8 mouse cellular contexts compared by ENCODE assay signal in the genomic region with DNA sequence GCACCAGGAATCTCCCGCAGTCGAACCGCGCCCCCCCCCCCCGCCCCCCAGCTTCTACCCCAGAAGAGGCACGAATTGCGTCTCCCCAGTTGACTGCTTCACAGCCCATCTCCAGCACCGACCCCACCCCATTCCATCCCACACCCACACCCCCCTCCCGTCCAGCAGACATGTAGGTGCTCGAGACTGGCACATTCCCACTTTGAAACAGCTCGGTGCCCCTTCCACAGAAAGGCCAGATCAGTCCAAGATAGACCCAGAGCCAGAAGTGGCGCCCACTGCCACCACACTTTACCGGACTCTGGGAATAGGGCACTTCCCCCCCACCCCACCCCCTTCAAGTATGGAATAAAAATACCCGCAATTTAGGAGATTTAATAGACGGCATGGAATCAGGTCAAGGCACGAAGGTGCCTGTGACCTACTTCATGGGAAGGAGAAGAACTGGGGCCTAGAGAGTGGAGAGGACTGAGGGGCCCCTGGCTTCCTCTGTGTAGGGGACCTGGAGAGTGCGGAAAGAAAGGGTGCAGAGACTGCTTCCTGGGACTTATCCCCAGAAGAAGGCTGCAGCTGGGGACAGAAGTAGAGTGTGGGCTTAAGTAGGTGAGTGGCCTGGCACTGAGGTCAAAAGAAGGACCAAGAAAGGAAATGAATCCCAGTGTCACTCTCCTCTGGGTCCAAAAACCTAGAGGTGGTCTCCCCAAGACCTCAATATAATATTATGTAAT. TPM values are rescaled to one million over a fixed set of nuclear protein-coding genes. Genes with fewer than 3 reads are reported as not detected.
DNase-seq lines count a peak whose midpoint lies in the region; ATAC-seq and TF ChIP-seq lines count a peak whose summit lies in the region.

No protein-coding gene starts in this region.

- WGBS in heart, embryonic 12.5 days: 20% methylated on average over 17 of the region's 17 CpGs
- WGBS in forebrain, postnatal 0 days: 23% methylated on average over 16 of the region's 17 CpGs
- 30% methylated on average over 16 of the region's 17 CpGs for WGBS in liver, embryonic 16.5 days (ENCODE audit: insufficient replicate concordance)

- no peaks in the 10 kb centered on the region for H3K9me3 ChIP-seq in heart, embryonic 12.5 days (replicated peaks)
- no peaks in the 10 kb centered on the region for H3K9me3 ChIP-seq in ES-E14 (ENCODE audit: control insufficient read depth, insufficient read depth, low read depth, low read length)
- no peaks in the 10 kb centered on the region for H3K9me3 ChIP-seq in forebrain, postnatal 0 days (ENCODE audit: low read length)
- H3K9me3 ChIP-seq in liver, embryonic 16.5 days (replicated peaks; ENCODE audit: control insufficient read depth, low read length): no peaks in the 10 kb centered on the region

- in situ Hi-C loops in ES-E14 (cut with MboI; ENCODE audit: low sequenced_read_pairs in 2 of 2, unreplicated experiment in 2 of 2): loop anchor here in 1 of 2 experiments (5.0 kb wide), 1 partner anchor 85 kb away; no protein-coding TSS in a partner anchor

- H3K4me2 ChIP-seq in heart, embryonic 12.5 days: peak overlapping the region; percentile 95
- H3K4me2 ChIP-seq in forebrain, postnatal 0 days (ENCODE audit: low read depth): peak overlapping the region; percentile 77
- peak overlapping the region; percentile 92 for H3K4me2 ChIP-seq in liver, embryonic 16.5 days (ENCODE audit: low read depth, low read length)

- no peak for ATAC-seq in heart, embryonic 12.5 days (ENCODE audit: insufficient number of reproducible peaks, low FRiP score)
- ATAC-seq in forebrain, postnatal 0 days: no peak
- no peak for ATAC-seq in liver, embryonic 16.5 days (ENCODE audit: low read depth)

- peaks cover 30% of the 10 kb centered on the region for H3K4me1 ChIP-seq in heart, embryonic 12.5 days (replicated peaks)
- peaks cover 0 to 25% of the 10 kb centered on the region in 2 experiments; a peak in 2 of 4 replicates for H3K4me1 ChIP-seq in ES-E14 (ENCODE audit: control insufficient read depth in 2 of 2, insufficient read depth in 2 of 2, low read length in 2 of 2, poor library complexity in 1 of 2)
- peaks cover 9% of the 10 kb centered on the region for H3K4me1 ChIP-seq in forebrain, postnatal 0 days (ENCODE audit: insufficient read depth)
- H3K4me1 ChIP-seq in liver, embryonic 16.5 days (ENCODE audit: control insufficient read depth, low read depth, low read length): peaks cover 29% of the 10 kb centered on the region

- intact Hi-C loops in heart, postnatal 36 days (cut with DNase I): loop anchor here (1.0 to 5.0 kb wide), 3 partner anchors 50 to 285 kb away; partner anchors contain the start of genes Pcgf2 and Psmb3

- no peaks in the 10 kb centered on the region for H3K36me3 ChIP-seq in heart, embryonic 12.5 days
- no peaks in the 10 kb centered on the region for H3K36me3 ChIP-seq in ES-E14 (ENCODE audit: control insufficient read depth, insufficient read depth, low read length, poor library complexity, severe bottlenecking)
- no peaks in the 10 kb centered on the region for H3K36me3 ChIP-seq in forebrain, postnatal 0 days (ENCODE audit: insufficient read depth)
- no peaks in the 10 kb centered on the region for H3K36me3 ChIP-seq in liver, embryonic 16.5 days (ENCODE audit: control insufficient read depth, insufficient read depth)

- no peak overlapping the region for H3K27ac ChIP-seq in heart, embryonic 12.5 days (ENCODE audit: poor library complexity, severe bottlenecking)
- H3K27ac ChIP-seq in ES-E14 (ENCODE audit: insufficient read depth, low read depth, low read length, poor library complexity, severe bottlenecking): no peak overlapping the region
- H3K27ac ChIP-seq in forebrain, postnatal 0 days (ENCODE audit: low read depth, low read length): no peak overlapping the region
- no peak overlapping the region for H3K27ac ChIP-seq in liver, embryonic 16.5 days (ENCODE audit: low read length)

- no peak for TF ChIP-seq CTCF in forebrain, postnatal 0 days (IDR thresholded peaks at IDR 0.05; ENCODE audit: low read depth)

- peak overlapping the region; percentile 90 for H3K4me3 ChIP-seq in heart, embryonic 12.5 days
- peak overlapping the region; percentile 84 to 90 for H3K4me3 ChIP-seq in ES-E14 (ENCODE audit: insufficient read depth in 1 of 2, low read depth in 1 of 2, low read length in 2 of 2, poor library complexity in 1 of 2, severe bottlenecking in 1 of 2)
- peak overlapping the region; percentile 61 for H3K4me3 ChIP-seq in forebrain, postnatal 0 days (ENCODE audit: low read depth, low read length)
- H3K4me3 ChIP-seq in liver, embryonic 16.5 days (ENCODE audit: low read depth, low read length): peak overlapping the region; percentile 87

- H3K27me3 ChIP-seq in heart, embryonic 12.5 days (replicated peaks): peaks cover 46% of the 10 kb centered on the region
- peaks cover 10% of the 10 kb centered on the region for H3K27me3 ChIP-seq in forebrain, postnatal 0 days (ENCODE audit: insufficient read depth, low read length)
- peaks cover 30% of the 10 kb centered on the region for H3K27me3 ChIP-seq in liver, embryonic 16.5 days (ENCODE audit: control insufficient read depth, insufficient read depth, low read depth, low read length)

- DNase-seq in heart, postnatal 36 days: no peak
- no peak for DNase-seq in ES-E14 (ENCODE audit: low read depth, low spot score)
- no peak for DNase-seq in forebrain, postnatal 0 days
- no peak for DNase-seq in urinary bladder, postnatal 25 days (ENCODE audit: low spot score)
- DNase-seq in embryo, embryonic 10 days (ENCODE audit: low spot score): no peak
- no peak for DNase-seq in adrenal gland, postnatal 36 days

- H3K9ac ChIP-seq in heart, embryonic 12.5 days: peak overlapping the region; percentile 70
- H3K9ac ChIP-seq in ES-E14 (ENCODE audit: insufficient read depth, low read depth, low read length, poor library complexity, severe bottlenecking): peak overlapping the region; percentile 70; the same call in 1 of the 2 replicates
- H3K9ac ChIP-seq in forebrain, postnatal 0 days: no peak overlapping the region
- H3K9ac ChIP-seq in liver, embryonic 16.5 days (ENCODE audit: low read depth, low read length): no peak overlapping the region

TF ChIP-seq in ES-E14, 5 proteins besides CTCF, POLR2A, EP300 and RAD21:
- TF ChIP-seq CHD2 (IDR thresholded peaks at IDR 0.05; ENCODE audit: low read depth, low read length): no peak
- no peak for TF ChIP-seq HCFC1 (IDR thresholded peaks at IDR 0.05; ENCODE audit: borderline replicate concordance, insufficient read depth, low read length)
- TF ChIP-seq MAFK (IDR thresholded peaks at IDR 0.05; ENCODE audit: insufficient read depth, low read depth, low read length): no peak
- no peak for TF ChIP-seq ZC3H11A (IDR thresholded peaks at IDR 0.05; ENCODE audit: borderline replicate concordance, low read depth, low read length)
- no peak for TF ChIP-seq ZNF384 (IDR thresholded peaks at IDR 0.05; ENCODE audit: low read depth, low read length)

RNA-seq across cellular contexts. Expression of gene Plxdc1, which starts 0.7 kb away (rescaled TPM):
- polyA plus RNA-seq in heart, embryonic 12.5 days (2016; fragmentation: Nextera tagmentation; extraction: Ambion mirVana): 0.31 TPM in 1 of 2 replicates, not detected in the other
- total RNA-seq in heart, postnatal 36 days (2021): 1 to 10 TPM; 5.1 to 6.2 TPM
- total RNA-seq in ES-E14 (2012; rRNA removed): 2.5 and 4.3 TPM in 2 replicates
- 0.54 and 1.5 TPM in 2 replicates for total RNA-seq in forebrain, postnatal 0 days (2014; rRNA removed)
- 1.6 and 3.5 TPM in 2 replicates for polyA plus RNA-seq in forebrain, postnatal 0 days (2015; fragmentation: Nextera tagmentation; extraction: Ambion mirVana)
- polyA plus RNA-seq in liver, embryonic 16.5 days (2015; fragmentation: Nextera tagmentation; extraction: Ambion mirVana): 0.65 and 1.2 TPM in 2 replicates
- 10 to 100 TPM in 1 of 2 experiments, 1 to 10 TPM in 1; 7.1 to 17.2 TPM for total RNA-seq in adrenal gland, postnatal 36 days (2021)

RNA-seq across cellular contexts. Expression of gene Arl5c, which starts 9.1 kb away (rescaled TPM):
- polyA plus RNA-seq in heart, embryonic 12.5 days (2016; fragmentation: Nextera tagmentation; extraction: Ambion mirVana): 3.4 and 3.9 TPM in 2 replicates
- total RNA-seq in heart, postnatal 36 days (2021): under 1 TPM; 0.65 to 0.80 TPM
- 2.9 and 4.4 TPM in 2 replicates for total RNA-seq in ES-E14 (2012; rRNA removed)
- 3.7 and 5.2 TPM in 2 replicates for total RNA-seq in forebrain, postnatal 0 days (2014; rRNA removed)
- 3.0 and 4.2 TPM in 2 replicates for polyA plus RNA-seq in forebrain, postnatal 0 days (2015; fragmentation: Nextera tagmentation; extraction: Ambion mirVana)
- polyA plus RNA-seq in liver, embryonic 16.5 days (2015; fragmentation: Nextera tagmentation; extraction: Ambion mirVana): 7.4 and 8.3 TPM in 2 replicates
- total RNA-seq in adrenal gland, postnatal 36 days (2021): under 1 TPM; 0.76 to 0.92 TPM

RNA-seq across cellular contexts. Expression of gene Cacnb1, which starts 35.9 kb away (rescaled TPM):
- 6.1 and 8.5 TPM in 2 replicates for polyA plus RNA-seq in heart, embryonic 12.5 days (2016; fragmentation: Nextera tagmentation; extraction: Ambion mirVana)
- total RNA-seq in heart, postnatal 36 days (2021): 1 to 10 TPM; 6.1 to 6.2 TPM
- total RNA-seq in ES-E14 (2012; rRNA removed): 6.2 and 12.0 TPM in 2 replicates
- 64.1 and 76.4 TPM in 2 replicates for total RNA-seq in forebrain, postnatal 0 days (2014; rRNA removed)
- 49.4 and 57.2 TPM in 2 replicates for polyA plus RNA-seq in forebrain, postnatal 0 days (2015; fragmentation: Nextera tagmentation; extraction: Ambion mirVana)
- 0.81 and 1.2 TPM in 2 replicates for polyA plus RNA-seq in liver, embryonic 16.5 days (2015; fragmentation: Nextera tagmentation; extraction: Ambion mirVana)
- total RNA-seq in adrenal gland, postnatal 36 days (2021): 1 to 10 TPM; 6.9 to 8.4 TPM

RNA-seq across cellular contexts. Expression of gene Rpl19, which starts 39.6 kb away (rescaled TPM):
- polyA plus RNA-seq in heart, embryonic 12.5 days (2016; fragmentation: Nextera tagmentation; extraction: Ambion mirVana): 654 and 675 TPM in 2 replicates
- 100 to 1,000 TPM; 537 to 577 TPM for total RNA-seq in heart, postnatal 36 days (2021)
- 3,222 and 3,264 TPM in 2 replicates for total RNA-seq in ES-E14 (2012; rRNA removed)
- 793 and 1,371 TPM in 2 replicates for total RNA-seq in forebrain, postnatal 0 days (2014; rRNA removed)
- 687 and 897 TPM in 2 replicates for polyA plus RNA-seq in forebrain, postnatal 0 days (2015; fragmentation: Nextera tagmentation; extraction: Ambion mirVana)
- 478 and 526 TPM in 2 replicates for polyA plus RNA-seq in liver, embryonic 16.5 days (2015; fragmentation: Nextera tagmentation; extraction: Ambion mirVana)
- 1,000 to 10,000 TPM; 1,174 to 1,217 TPM for total RNA-seq in adrenal gland, postnatal 36 days (2021)

Comparison
In these comparisons a context has a peak if more than half of its experiments do, and no peak if none do; other contexts are left out.
1. H3K9ac ChIP-seq: peak in heart, embryonic 12.5 days (single experiment) and ES-E14 (single experiment); none in forebrain, postnatal 0 days (single experiment) and liver, embryonic 16.5 days (single experiment).
2. Peak in every context shown above with its lines, with median percentiles within 50 percentile points of each other: H3K4me2 ChIP-seq and H3K4me3 ChIP-seq.